Mouse (Mus musculus) myocyte (in vitro differentiated cells): ENCODE measurements around the gene Gm9857. TPM values are rescaled to one million over a fixed set of nuclear protein-coding genes. Genes with fewer than 3 reads are reported as not detected.

Experiments used
- H3K27me3 ChIP-seq: one replicate; pipeline ENCODE4 v1.6.1; 2011; ENCODE audit not compliant: control insufficient read depth, insufficient read depth, insufficient read length
- H3K36me3 ChIP-seq: one replicate; pipeline ENCODE4 v1.6.1; 2011; ENCODE audit not compliant: control insufficient read depth, insufficient read depth
- H3K4me2 ChIP-seq: one replicate; pipeline ENCODE4 v1.6.1; 2011; ENCODE audit warnings: low read depth, control low read depth
- H3K4me3 ChIP-seq: one replicate; pipeline ENCODE4 v1.5.1; 2011; ENCODE audit warnings: mild to moderate bottlenecking, control low read depth, moderate library complexity
- H3K79me2 ChIP-seq: one replicate; pipeline ENCODE4 v1.6.1; 2011; ENCODE audit not compliant: control insufficient read depth, insufficient read depth
- H3ac ChIP-seq: one replicate; pipeline ENCODE4 v1.6.1; 2011; ENCODE audit not compliant: control insufficient read depth, insufficient read length
- CEBPB ChIP-seq: IDR thresholded peaks from 2 replicates; pipeline ENCODE4 v1.6.1; 2011; ENCODE audit warnings: mild to moderate bottlenecking, moderate library complexity; ENCODE audit not compliant: poor library complexity, insufficient read depth, severe bottlenecking
- E2F4 ChIP-seq: IDR thresholded peaks from one replicate; pipeline ENCODE4 v1.6.1; 2011; ENCODE audit warnings: mild to moderate bottlenecking, control low read depth, moderate library complexity; ENCODE audit not compliant: insufficient read depth
- MAX ChIP-seq: IDR thresholded peaks from one replicate; pipeline ENCODE4 v1.6.1; 2011; ENCODE audit warnings: low read depth, mild to moderate bottlenecking, control low read depth
- MYOD1 ChIP-seq, 3 experiments: IDR thresholded peaks; one replicate each; pipeline ENCODE4 v1.6.1; 2011; ENCODE audit warnings: control low read depth in 2 of 3, low read depth in 2 of 3, mild to moderate bottlenecking in 2 of 3, moderate library complexity in 1 of 3; ENCODE audit not compliant: insufficient read length in 2 of 3, control insufficient read depth in 1 of 3
- MYOG ChIP-seq, 3 experiments: IDR thresholded peaks; one replicate each; pipeline ENCODE4 v1.6.1; 2011; ENCODE audit warnings: control low read depth in 2 of 3, low read depth in 2 of 3, mild to moderate bottlenecking in 2 of 3; ENCODE audit not compliant: insufficient read length in 2 of 3, control insufficient read depth in 1 of 3, insufficient read depth in 1 of 3
- POLR2A ChIP-seq: IDR thresholded peaks from one replicate; pipeline ENCODE4 v1.6.1; 2011; ENCODE audit warnings: low read depth, mild to moderate bottlenecking, control low read depth, moderate library complexity; ENCODE audit not compliant: insufficient read length
- POLR2AphosphoS2 ChIP-seq: IDR thresholded peaks from one replicate; pipeline ENCODE4 v1.6.1; 2011; ENCODE audit warnings: low read depth, control low read depth; ENCODE audit not compliant: insufficient read length
- REST ChIP-seq: IDR thresholded peaks from one replicate; pipeline ENCODE4 v1.6.1; 2011; ENCODE audit warnings: mild to moderate bottlenecking, control low read depth, moderate library complexity; ENCODE audit not compliant: insufficient read depth, insufficient read length
- SRF ChIP-seq: IDR thresholded peaks from one replicate; pipeline ENCODE4 v1.6.1; 2011; ENCODE audit warnings: low read depth; ENCODE audit not compliant: control insufficient read depth, insufficient read length
- TCF12 ChIP-seq: IDR thresholded peaks from one replicate; pipeline ENCODE4 v1.6.1; 2011; ENCODE audit warnings: mild to moderate bottlenecking, control low read depth; ENCODE audit not compliant: poor library complexity, insufficient read depth, severe bottlenecking
- TCF3 ChIP-seq: IDR thresholded peaks from one replicate; pipeline ENCODE4 v1.6.1; 2011; ENCODE audit warnings: low read depth, control low read depth; ENCODE audit not compliant: insufficient read length
- USF1 ChIP-seq: IDR thresholded peaks from one replicate; pipeline ENCODE4 v1.6.1; 2011; ENCODE audit warnings: low read depth, mild to moderate bottlenecking, control low read depth, moderate library complexity
- polyA plus RNA-seq: library from polyadenylated mRNA; unstranded; fragments of >200 nt; fragmentation: generic; extraction: Trizol; gene quantifications from one replicate; pipeline ENCODE4 v1.2.1, GENCODE M21; 2012; ENCODE audit warnings: missing spikeins

The Gm9857 gene
- polyA plus RNA-seq, 1 experiment = not detected

- H3K4me3 ChIP-seq = no peak overlapping the region
- no peak overlapping the region for H3ac ChIP-seq
- H3K27me3 ChIP-seq = no peaks in the 10 kb centered on the region
- H3K36me3 ChIP-seq = no peaks in the 10 kb centered on the region
- TF ChIP-seq POLR2AphosphoS2 (no peak), E2F4 (no peak), TCF3 (no peak), POLR2A (no peak), MAX (no peak), CEBPB (no peak), REST (no peak), MYOG (IDR thresholded peaks at IDR 0.05; ENCODE audit: control insufficient read depth in 1 of 3, insufficient read depth in 1 of 3, insufficient read length in 2 of 3, low read depth in 2 of 3) (no peak), TCF12 (no peak), MYOD1 (IDR thresholded peaks at IDR 0.05; ENCODE audit: control insufficient read depth in 1 of 3, insufficient read length in 2 of 3, low read depth in 2 of 3) (no peak), USF1 (no peak), SRF (no peak)
- no peak overlapping the region for H3K4me2 ChIP-seq
- H3K79me2 ChIP-seq = no peaks in the 10 kb centered on the region
Observed at GRCm38 (mm10) chr3:108918852-108919251, 21.4 kb downstream of the Gm9857 start.

- no peaks in the 10 kb centered on the region for H3K27me3 ChIP-seq
- no peak for TF ChIP-seq USF1
- TF ChIP-seq MAX = no peak
- TF ChIP-seq CEBPB = no peak
- no peak for TF ChIP-seq TCF12
- TF ChIP-seq TCF3 = no peak
- no peak for TF ChIP-seq MYOG (IDR thresholded peaks at IDR 0.05; ENCODE audit: control insufficient read depth in 1 of 3, insufficient read depth in 1 of 3, insufficient read length in 2 of 3, low read depth in 2 of 3)
- no peak for TF ChIP-seq POLR2AphosphoS2
- TF ChIP-seq MYOD1 (IDR thresholded peaks at IDR 0.05; ENCODE audit: control insufficient read depth in 1 of 3, insufficient read length in 2 of 3, low read depth in 2 of 3) = no peak
- no peak for TF ChIP-seq REST
- TF ChIP-seq SRF = no peak
- no peak for TF ChIP-seq POLR2A
- no peak for TF ChIP-seq E2F4
Observed at GRCm38 (mm10) chr3:108917986-108918385, 22.3 kb downstream of the Gm9857 start.

GRCm38 (mm10) chr3:108916857-108917256, 23.4 kb downstream of the Gm9857 start:
- Histone ChIP-seq H3K79me2 (no peaks in the 10 kb centered on the region), H3K36me3 (no peaks in the 10 kb centered on the region), H3K27me3 (no peaks in the 10 kb centered on the region), H3ac (no peak overlapping the region), H3K4me3 (no peak overlapping the region), H3K4me2 (peak overlapping the region; percentile 13)
- TF ChIP-seq MYOG (IDR thresholded peaks at IDR 0.05; ENCODE audit: control insufficient read depth in 1 of 3, insufficient read depth in 1 of 3, insufficient read length in 2 of 3, low read depth in 2 of 3) = no peak
- TF ChIP-seq CEBPB = no peak
- TF ChIP-seq MYOD1 (IDR thresholded peaks at IDR 0.05; ENCODE audit: control insufficient read depth in 1 of 3, insufficient read length in 2 of 3, low read depth in 2 of 3) = no peak
- TF ChIP-seq SRF = no peak
- no peak for TF ChIP-seq REST
- no peak for TF ChIP-seq POLR2A
- no peak for TF ChIP-seq TCF3
- no peak for TF ChIP-seq MAX
- no peak for TF ChIP-seq TCF12
- TF ChIP-seq POLR2AphosphoS2 = no peak
- TF ChIP-seq E2F4 = no peak
- no peak for TF ChIP-seq USF1

More at GRCm38 (mm10) chr3:108917986-108918385, 22.3 kb downstream of the Gm9857 start:
- Histone ChIP-seq H3K36me3 (no peaks in the 10 kb centered on the region), H3K4me3 (no peak overlapping the region), H3K79me2 (no peaks in the 10 kb centered on the region), H3ac (no peak overlapping the region), H3K4me2 (no peak overlapping the region)

- no peaks in the 10 kb centered on the region for H3K36me3 ChIP-seq
- H3K27me3 ChIP-seq = no peaks in the 10 kb centered on the region
- no peak overlapping the region for H3K4me2 ChIP-seq
- no peak overlapping the region for H3ac ChIP-seq
- no peak overlapping the region for H3K4me3 ChIP-seq
- peaks cover 5% of the 10 kb centered on the region for H3K79me2 ChIP-seq
- TF ChIP-seq POLR2A = no peak
- no peak for TF ChIP-seq REST
- TF ChIP-seq MYOG (IDR thresholded peaks at IDR 0.05; ENCODE audit: control insufficient read depth in 1 of 3, insufficient read depth in 1 of 3, insufficient read length in 2 of 3, low read depth in 2 of 3) = no peak
- TF ChIP-seq E2F4 = no peak
- TF ChIP-seq TCF12 = no peak
- no peak for TF ChIP-seq CEBPB
- TF ChIP-seq TCF3 = no peak
- no peak for TF ChIP-seq SRF
- no peak for TF ChIP-seq MYOD1 (IDR thresholded peaks at IDR 0.05; ENCODE audit: control insufficient read depth in 1 of 3, insufficient read length in 2 of 3, low read depth in 2 of 3)
- no peak for TF ChIP-seq MAX
- no peak for TF ChIP-seq POLR2AphosphoS2
- no peak for TF ChIP-seq USF1
Observed at GRCm38 (mm10) chr3:108915999-108916398, 24.2 kb downstream of the Gm9857 start.
